Mouse (Mus musculus) liver, embryonic 12.5 days (tissue): ENCODE measurements around the gene Serpinc1. TPM values are rescaled to one million over a fixed set of nuclear protein-coding genes. Genes with fewer than 3 reads are reported as not detected.
"Not testable (repeated sequence)": the region's sequence is repeated elsewhere in the genome, so short reads cannot be mapped to it uniquely, and the experiment has no call there.

Experiments used
- ATAC-seq: fragments of 200-750 bp; cut with Nextera tagmentation; 2 replicates; pipeline ENCODE4 v1.8.0; 2017; ENCODE audit warnings: moderate number of reproducible peaks, mild to moderate bottlenecking, moderate library complexity
- H3K27ac ChIP-seq: fragments of 300-500 bp; sonication (generic); 2 replicates; pipeline ENCODE4 v1.5.1; 2016; ENCODE audit warnings: mild to moderate bottlenecking
- H3K27me3 ChIP-seq: fragments of 300-500 bp; sonication (generic); replicated peaks from 2 replicates; pipeline ENCODE4 v1.6.1; 2016; ENCODE audit warnings: mild to moderate bottlenecking, moderate library complexity
- H3K36me3 ChIP-seq: fragments of 300-500 bp; sonication (generic); 2 replicates; pipeline ENCODE4 v1.6.1; 2016; ENCODE audit warnings: mild to moderate bottlenecking, moderate library complexity
- H3K4me1 ChIP-seq: fragments of 300-500 bp; sonication (generic); 2 replicates; pipeline ENCODE4 v1.6.1; 2016
- H3K4me2 ChIP-seq: fragments of 300-500 bp; sonication (generic); 2 replicates; pipeline ENCODE4 v1.6.1; 2016; ENCODE audit warnings: mild to moderate bottlenecking, moderate library complexity
- H3K4me3 ChIP-seq: fragments of 300-500 bp; sonication (generic); 2 replicates; pipeline ENCODE4 v1.5.1; 2016; ENCODE audit warnings: mild to moderate bottlenecking, moderate library complexity
- H3K9ac ChIP-seq: fragments of 300-500 bp; sonication (generic); 2 replicates; pipeline ENCODE4 v1.6.1; 2016; ENCODE audit warnings: mild to moderate bottlenecking, moderate library complexity
- H3K9me3 ChIP-seq: fragments of 300-500 bp; sonication (generic); replicated peaks from 2 replicates; pipeline ENCODE4 v1.6.1; 2016; ENCODE audit warnings: mild to moderate bottlenecking, moderate library complexity
- WGBS: fragments of 180-500 bp; shearing (Covaris S2); methylation state at CpG from one replicate; pipeline ENCODE4 v1.1.7; 2016; ENCODE audit not compliant: insufficient replicate concordance; 5-methylcytosine and 5-hydroxymethylcytosine counted together
- polyA plus RNA-seq: library from polyadenylated mRNA; unstranded; fragments of >200 nt; fragmentation: Nextera tagmentation; extraction: Ambion mirVana; gene quantifications from 2 replicates; pipeline ENCODE4 v1.2.1, GENCODE M21; 2016

Gene Serpinc1
- polyA plus RNA-seq, 1 experiment from 2014 or later: 233 TPM

- Histone ChIP-seq H3K27ac (no peak overlapping the region), H3K4me1 (peaks cover 7% of the 10 kb centered on the region), H3K4me2 (no peak overlapping the region), H3K27me3 (no peaks in the 10 kb centered on the region), H3K36me3 (peaks cover 26% of the 10 kb centered on the region; the same call in 1 of the 2 replicates), H3K9me3 (no peaks in the 10 kb centered on the region), H3K9ac (no peak overlapping the region), H3K4me3 (no peak overlapping the region)
- ATAC-seq: no peak
- 58% methylated on average over 2 of the region's 2 CpGs for WGBS
These were observed 48.8 kb downstream of the Serpinc1 start for GRCm38 (mm10) chr1:161027196-161027595.

- not testable (repeated sequence) for ATAC-seq, H3K27me3 ChIP-seq, H3K4me3 ChIP-seq, H3K4me2 ChIP-seq, H3K9me3 ChIP-seq, H3K27ac ChIP-seq, H3K9ac ChIP-seq
- peaks cover 20% of the 10 kb centered on the region for H3K4me1 ChIP-seq
- H3K36me3 ChIP-seq: peaks cover 28% of the 10 kb centered on the region; the same call in 1 of the 2 replicates
- 74% methylated on average over 1 of the region's 1 CpGs for WGBS
These were observed 50.0 kb downstream of the Serpinc1 start for GRCm38 (mm10) chr1:161028427-161028826.

- no peak overlapping the region for H3K4me3 ChIP-seq
- no peak overlapping the region for H3K9ac ChIP-seq
- H3K27ac ChIP-seq: no peak overlapping the region
- H3K9me3 ChIP-seq: no peaks in the 10 kb centered on the region
- H3K4me2 ChIP-seq: no peak overlapping the region
- 76% methylated on average over 3 of the region's 3 CpGs for WGBS
- H3K4me1 ChIP-seq: peaks cover 28% of the 10 kb centered on the region
- H3K27me3 ChIP-seq: no peaks in the 10 kb centered on the region
- peaks cover 28% of the 10 kb centered on the region; the same call in 1 of the 2 replicates for H3K36me3 ChIP-seq
- ATAC-seq: no peak
These were observed 51.7 kb downstream of the Serpinc1 start for GRCm38 (mm10) chr1:161030058-161030457.

GRCm38 (mm10) chr1:161031881-161032280 is 53.5 kb downstream of the Serpinc1 start:
- H3K36me3 ChIP-seq: peaks cover 38% of the 10 kb centered on the region
- no peak overlapping the region for H3K4me3 ChIP-seq
- H3K9me3 ChIP-seq: no peaks in the 10 kb centered on the region
- H3K4me2 ChIP-seq: no peak overlapping the region
- H3K4me1 ChIP-seq: peaks cover 31% of the 10 kb centered on the region
- H3K9ac ChIP-seq: no peak overlapping the region
- WGBS: 83% methylated on average over 9 of the region's 9 CpGs
- no peaks in the 10 kb centered on the region for H3K27me3 ChIP-seq
- no peak for ATAC-seq
- no peak overlapping the region for H3K27ac ChIP-seq

GRCm38 (mm10) chr1:161032345-161032744 is 54.0 kb downstream of the Serpinc1 start:
- H3K4me2 ChIP-seq: no peak overlapping the region; the same call in 1 of the 2 replicates
- no peak for ATAC-seq
- peaks cover 33% of the 10 kb centered on the region for H3K4me1 ChIP-seq
- no peak overlapping the region for H3K4me3 ChIP-seq
- WGBS: 78% methylated on average over 7 of the region's 7 CpGs
- H3K27ac ChIP-seq: 0 out of 2 replicates have a peak overlapping the region, but pooled peaks have one; percentile 48
- H3K9ac ChIP-seq: peak overlapping the region; percentile 12; the same call in 1 of the 2 replicates
- no peaks in the 10 kb centered on the region for H3K9me3 ChIP-seq
- no peaks in the 10 kb centered on the region for H3K27me3 ChIP-seq
- peaks cover 41% of the 10 kb centered on the region for H3K36me3 ChIP-seq

- Histone ChIP-seq H3K27ac (peak overlapping the region; percentile 93), H3K9me3 (no peaks in the 10 kb centered on the region), H3K27me3 (no peaks in the 10 kb centered on the region), H3K4me2 (peak overlapping the region; percentile 88), H3K4me1 (peaks cover 43% of the 10 kb centered on the region), H3K4me3 (peak overlapping the region; percentile 78), H3K36me3 (peaks cover 57% of the 10 kb centered on the region), H3K9ac (peak overlapping the region; percentile 86)
- 2% methylated on average over 21 of the region's 21 CpGs for WGBS
- no peak for ATAC-seq
These were observed 55.6 kb downstream of the Serpinc1 start for GRCm38 (mm10) chr1:161033856-161034434.

- H3K4me2 ChIP-seq: peak within 1 kb of the TSS; percentile 88
- WGBS: under 1% methylated on average over 71 of the region's 76 CpGs
- no peaks in the 10 kb centered on the region for H3K27me3 ChIP-seq
- H3K36me3 ChIP-seq: peaks cover 60% of the 10 kb centered on the region
- ATAC-seq: peak; percentile 81
- peaks cover 47% of the 10 kb centered on the region for H3K4me1 ChIP-seq
- peak within 1 kb of the TSS; percentile 88 for H3K9ac ChIP-seq
- no peaks in the 10 kb centered on the region for H3K9me3 ChIP-seq
- H3K4me3 ChIP-seq: peak within 1 kb of the TSS; percentile 78
- H3K27ac ChIP-seq: peak within 1 kb of the TSS; percentile 96
These were observed 56.3 kb downstream of the Serpinc1 start, which contains the start of gene Zbtb37 for GRCm38 (mm10) chr1:161034435-161035280. TSS of gene Zbtb37 (minus strand) at chr1:161034849.

- Histone ChIP-seq H3K9me3 (no peaks in the 10 kb centered on the region), H3K27ac (peak overlapping the region; percentile 96), H3K4me3 (peak overlapping the region; percentile 78), H3K4me2 (peak overlapping the region; percentile 88), H3K27me3 (no peaks in the 10 kb centered on the region), H3K4me1 (peaks cover 51% of the 10 kb centered on the region), H3K9ac (peak overlapping the region; percentile 88), H3K36me3 (peaks cover 59% of the 10 kb centered on the region)
- WGBS: under 1% methylated on average over 14 of the region's 14 CpGs
- peak; percentile 30 for ATAC-seq
These were observed 56.9 kb downstream of the Serpinc1 start for GRCm38 (mm10) chr1:161035281-161035785.

GRCm38 (mm10) chr1:161035786-161036404 is 57.5 kb downstream of the Serpinc1 start:
- Histone ChIP-seq H3K27ac (peak overlapping the region; percentile 96), H3K4me3 (peak overlapping the region; percentile 78), H3K36me3 (peaks cover 60% of the 10 kb centered on the region), H3K27me3 (no peaks in the 10 kb centered on the region), H3K4me1 (peaks cover 50% of the 10 kb centered on the region), H3K9me3 (no peaks in the 10 kb centered on the region), H3K4me2 (peak overlapping the region; percentile 88), H3K9ac (peak overlapping the region; percentile 88)
- WGBS: 0% methylated on average over 6 of the region's 6 CpGs
- no peak for ATAC-seq

GRCm38 (mm10) chr1:161036411-161036841 is 58.0 kb downstream of the Serpinc1 start:
- no peaks in the 10 kb centered on the region for H3K27me3 ChIP-seq
- WGBS: 0% methylated on average over 5 of the region's 5 CpGs
- no peak for ATAC-seq
- H3K9me3 ChIP-seq: no peaks in the 10 kb centered on the region
- peak overlapping the region; percentile 88 for H3K9ac ChIP-seq
- peaks cover 50% of the 10 kb centered on the region for H3K4me1 ChIP-seq
- peak overlapping the region; percentile 96 for H3K27ac ChIP-seq
- peak overlapping the region; percentile 88 for H3K4me2 ChIP-seq
- peaks cover 60% of the 10 kb centered on the region for H3K36me3 ChIP-seq
- peak overlapping the region; percentile 78 for H3K4me3 ChIP-seq

GRCm38 (mm10) chr1:161037026-161037425 is 58.6 kb downstream of the Serpinc1 start:
- ATAC-seq: no peak
- H3K4me3 ChIP-seq: peak overlapping the region; percentile 78
- no peaks in the 10 kb centered on the region for H3K9me3 ChIP-seq
- peak overlapping the region; percentile 88 for H3K9ac ChIP-seq
- peak overlapping the region; percentile 96 for H3K27ac ChIP-seq
- peak overlapping the region; percentile 88 for H3K4me2 ChIP-seq
- peaks cover 60% of the 10 kb centered on the region for H3K36me3 ChIP-seq
- H3K27me3 ChIP-seq: no peaks in the 10 kb centered on the region
- WGBS: 0% methylated on average over 1 of the region's 1 CpGs
- H3K4me1 ChIP-seq: peaks cover 47% of the 10 kb centered on the region
